Mouse (Mus musculus) left cerebral cortex, adult 2 months (tissue): Measurements from ENCODE around the gene Map2k7. TPM values are rescaled to one million over a fixed set of nuclear protein-coding genes. Genes with fewer than 3 reads are reported as not detected.

Source experiments
- DNase-seq, 2 experiments: peaks; one replicate each; pipeline ENCODE4 v3.0.0; 2021 to 2022; ENCODE audit warnings: low spot score in 2 of 2, mixed read lengths in 1 of 2; ENCODE audit errors: extremely low spot score in 1 of 2
- H3K27ac ChIP-seq: fragments of 200-600 bp; 2 replicates; pipeline ENCODE4 v1.8.1; 2022
- H3K4me3 ChIP-seq: fragments of 200-600 bp; 2 replicates; pipeline ENCODE4 v1.8.1; 2022
- CTCF ChIP-seq: fragments of 200-600 bp; IDR thresholded peaks from 2 replicates; pipeline ENCODE4 v1.8.1; 2022; ENCODE audit warnings: antibody characterized with exemption, mild to moderate bottlenecking, moderate library complexity
- intact Hi-C: fragments of 180-260 bp; cut with DNase I; formaldehyde crosslinking; loops from one replicate; pipeline ENCODE4 v1.15.1; 2025
- total RNA-seq, 2 experiments: library from RNA; stranded (reverse); gene quantifications; 2 replicates each; pipeline ENCODE4 v1.2.3; 2021

The Map2k7 gene
- total RNA-seq, 2 experiments from 2014 or later: 98.1 to 99.1 TPM

DNA sequence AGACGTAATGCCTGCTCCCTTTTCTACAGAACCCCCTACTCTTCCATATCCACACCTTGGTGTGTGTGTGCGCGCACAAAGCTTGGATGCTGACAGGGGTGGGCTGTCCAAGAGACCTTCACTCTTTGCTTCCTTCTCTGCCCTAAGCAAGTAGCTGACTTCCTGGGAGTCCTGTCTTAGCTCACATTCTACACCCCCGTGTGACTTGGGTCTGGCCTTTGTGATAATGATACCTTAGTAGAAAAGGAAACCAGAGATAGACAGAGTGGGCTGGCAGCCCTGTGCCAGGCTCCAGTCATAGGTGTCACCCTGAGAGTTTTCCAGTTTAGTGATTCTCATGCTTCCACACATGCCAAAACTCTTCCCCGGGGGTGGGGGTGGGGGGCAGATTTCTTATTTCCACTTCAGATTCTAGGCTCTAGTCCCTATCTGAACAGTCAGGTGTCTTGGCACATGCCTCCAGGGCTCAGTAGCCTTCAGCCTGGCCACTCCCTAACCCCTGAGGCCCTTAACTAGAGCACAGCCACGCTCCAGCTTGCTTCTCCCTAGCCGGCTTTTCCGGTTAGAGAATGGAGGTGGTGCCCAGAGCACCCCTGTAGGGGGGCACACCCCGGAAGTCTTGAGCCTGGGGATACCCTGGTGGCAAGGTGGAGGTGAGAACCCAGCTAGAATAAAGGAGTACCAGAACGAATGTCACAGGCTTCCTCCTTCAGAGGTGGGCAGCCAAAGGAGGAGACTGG, 7.8 kb upstream of the Map2k7 start:
- Histone ChIP-seq H3K4me3 (no peak overlapping the region), H3K27ac (no peak overlapping the region)
- DNase-seq: no peak
- intact Hi-C loops: no loop called here
- no peak for TF ChIP-seq CTCF

DNA sequence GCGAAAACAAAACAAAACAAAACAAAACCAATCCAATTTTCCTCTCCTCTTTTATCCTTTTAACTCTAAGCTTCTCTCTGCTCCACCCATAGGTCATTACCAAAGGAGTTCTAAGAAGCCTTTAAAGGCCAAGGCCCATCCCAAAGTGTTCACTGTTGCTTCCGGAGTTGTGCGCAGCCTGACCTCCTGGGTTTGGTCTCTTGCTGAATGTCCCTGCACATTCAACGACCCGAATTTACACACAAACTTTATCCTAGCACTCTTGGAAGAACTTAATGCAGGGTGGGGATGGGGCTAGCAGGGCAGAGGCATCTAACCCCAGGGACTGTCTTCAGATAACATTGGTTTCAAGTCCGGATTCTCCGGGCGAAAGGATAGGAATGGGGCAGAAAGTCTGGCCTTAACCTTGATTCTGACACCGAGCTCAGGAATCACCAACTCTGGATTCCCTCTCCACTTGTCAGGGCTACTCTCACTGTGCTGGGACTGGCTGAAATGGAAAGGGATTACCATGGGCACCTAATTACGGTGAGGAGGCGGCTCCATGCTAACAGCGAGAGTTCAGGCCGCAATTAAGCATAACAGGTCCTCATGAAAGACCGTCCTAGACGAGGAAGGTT, 616 bp upstream of the Map2k7 start:
- no peak for DNase-seq
- Histone ChIP-seq H3K27ac (peak overlapping the region; percentile 94), H3K4me3 (peak overlapping the region; percentile 96)
- intact Hi-C loops: loop anchor here (2.0 kb wide), 1 partner anchor 15 kb away; the partner anchor contains the start of gene Snapc2
- TF ChIP-seq CTCF: no peak

GRCm38 (mm10) chr8:4239193-4239890, 802 bp downstream of the Map2k7 start:
- intact Hi-C loops: loop anchor here (2.0 kb wide), 1 partner anchor 13 kb away; the partner anchor contains the start of gene Snapc2
- H3K4me3 ChIP-seq: peak overlapping the region; percentile 96
- H3K27ac ChIP-seq: peak overlapping the region; percentile 94
- no peak for DNase-seq
- no peak for TF ChIP-seq CTCF

- H3K4me3 ChIP-seq: no peak overlapping the region
- DNase-seq: no peak
- no peak overlapping the region for H3K27ac ChIP-seq
- intact Hi-C loops: no loop called here
- TF ChIP-seq CTCF: no peak
Observed at GRCm38 (mm10) chr8:4245061-4245460, 6.5 kb downstream of the Map2k7 start.

DNA sequence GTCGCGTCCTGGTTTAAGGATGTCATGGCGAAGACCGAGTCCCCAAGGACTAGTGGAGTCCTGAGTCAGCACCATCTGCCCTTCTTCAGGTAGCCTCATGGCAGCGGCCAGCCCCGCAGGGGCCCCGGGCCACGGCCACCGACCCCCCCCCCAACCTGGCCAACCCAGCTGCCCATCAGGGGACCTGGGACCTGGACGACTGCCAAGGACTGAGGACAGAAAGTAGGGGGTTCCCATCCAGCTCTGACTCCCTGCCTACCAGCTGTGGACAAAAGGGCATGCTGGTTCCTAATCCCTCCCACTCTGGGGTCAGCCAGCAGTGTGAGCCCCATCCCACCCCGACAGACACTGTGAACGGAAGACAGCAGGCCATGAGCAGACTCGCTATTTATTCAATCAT, 7.2 kb downstream of the Map2k7 start:
- no peak overlapping the region for H3K27ac ChIP-seq
- H3K4me3 ChIP-seq: no peak overlapping the region
- DNase-seq: no peak
- intact Hi-C loops: no loop called here
- TF ChIP-seq CTCF: no peak

DNA sequence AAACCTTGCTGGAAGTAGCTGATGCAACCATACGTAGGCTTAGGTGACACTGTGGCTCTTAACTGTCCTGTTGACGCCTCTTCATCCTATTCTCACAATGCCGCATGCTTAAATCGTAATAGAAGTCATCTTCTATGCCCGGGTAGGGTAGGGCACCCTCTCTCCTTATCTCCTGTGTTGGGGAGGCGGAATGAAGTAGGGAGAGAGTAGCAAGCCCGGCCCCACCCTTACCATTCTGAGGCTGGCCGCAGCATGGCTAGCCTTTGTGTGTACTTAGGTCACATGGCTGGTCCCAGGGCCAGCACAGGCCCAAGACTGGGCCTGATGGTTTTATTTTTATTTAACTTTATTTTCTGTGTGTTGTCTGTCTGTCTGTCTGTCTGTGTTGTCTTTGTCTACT, 8.7 kb downstream of the Map2k7 start:
- Histone ChIP-seq H3K4me3 (no peak overlapping the region), H3K27ac (no peak overlapping the region)
- no peak for TF ChIP-seq CTCF
- no peak for DNase-seq
- intact Hi-C loops: no loop called here

DNA sequence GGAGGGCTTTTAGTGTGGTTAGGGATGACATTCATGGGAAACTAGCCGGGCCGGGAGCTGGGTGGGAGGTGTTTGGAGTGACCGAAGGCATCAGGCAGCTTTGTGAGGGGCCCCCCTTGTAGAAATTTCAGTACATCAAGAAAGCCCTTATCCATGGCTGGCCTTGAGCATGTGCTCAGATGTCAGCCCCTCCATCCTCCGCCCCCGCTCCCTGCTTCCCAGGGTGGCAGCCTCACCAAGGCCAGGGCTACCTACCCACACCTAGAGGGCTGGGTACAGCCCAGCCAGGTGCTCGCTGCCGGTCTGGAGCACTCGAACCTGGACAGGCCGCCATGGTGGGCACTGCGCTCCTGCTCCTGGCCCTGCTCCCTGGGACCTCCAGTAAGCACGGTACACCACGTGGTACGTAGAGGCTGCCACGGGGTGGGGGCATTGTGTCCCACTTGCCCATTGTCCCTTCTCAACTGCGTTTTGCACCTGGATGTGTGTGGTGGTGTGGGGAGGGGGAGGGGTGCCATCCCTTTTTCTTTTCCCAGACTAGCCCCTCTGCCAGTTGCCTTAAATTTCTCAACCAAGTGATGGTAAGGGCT, 9.5 kb downstream of the Map2k7 start, which contains the start of gene Tgfbr3l:
TSS of gene Tgfbr3l (plus strand) at position 264 of the 590 bp plus-strand sequence.
- no peak for TF ChIP-seq CTCF
- H3K27ac ChIP-seq: peak within 1 kb of the TSS; percentile 33; the same call in 1 of the 2 replicates
- H3K4me3 ChIP-seq: no peak within 1 kb of the TSS
- intact Hi-C loops: loop anchor here (2.0 kb wide), 1 partner anchor 33 kb away; no protein-coding TSS in a partner anchor
- no peak for DNase-seq

DNA sequence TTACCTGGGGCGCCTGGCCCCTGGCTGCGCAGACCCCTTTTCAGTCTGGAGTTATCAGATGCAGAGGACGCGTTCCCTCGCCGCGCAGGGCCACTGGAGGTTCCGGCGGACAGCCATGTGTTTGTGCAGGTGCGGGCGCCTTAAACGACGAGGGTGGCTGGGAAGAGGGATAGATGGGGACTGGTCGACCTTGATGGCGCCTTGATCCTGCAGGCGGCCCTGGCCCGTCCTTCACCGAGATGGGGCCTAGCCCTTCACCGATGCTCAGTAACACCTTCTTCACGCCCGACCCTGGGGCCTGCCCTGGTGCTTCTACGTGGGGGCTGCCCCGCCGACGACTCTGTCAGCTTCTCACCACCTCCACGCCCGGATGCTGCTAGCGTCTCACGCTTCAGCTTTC, 10.7 kb downstream of the Map2k7 start:
- TF ChIP-seq CTCF: no peak
- intact Hi-C loops: loop anchor here (2.0 kb wide), 1 partner anchor 34 kb away; no protein-coding TSS in a partner anchor
- no peak overlapping the region for H3K4me3 ChIP-seq
- DNase-seq: no peak
- H3K27ac ChIP-seq: peak overlapping the region; percentile 33; the same call in 1 of the 2 replicates

DNA sequence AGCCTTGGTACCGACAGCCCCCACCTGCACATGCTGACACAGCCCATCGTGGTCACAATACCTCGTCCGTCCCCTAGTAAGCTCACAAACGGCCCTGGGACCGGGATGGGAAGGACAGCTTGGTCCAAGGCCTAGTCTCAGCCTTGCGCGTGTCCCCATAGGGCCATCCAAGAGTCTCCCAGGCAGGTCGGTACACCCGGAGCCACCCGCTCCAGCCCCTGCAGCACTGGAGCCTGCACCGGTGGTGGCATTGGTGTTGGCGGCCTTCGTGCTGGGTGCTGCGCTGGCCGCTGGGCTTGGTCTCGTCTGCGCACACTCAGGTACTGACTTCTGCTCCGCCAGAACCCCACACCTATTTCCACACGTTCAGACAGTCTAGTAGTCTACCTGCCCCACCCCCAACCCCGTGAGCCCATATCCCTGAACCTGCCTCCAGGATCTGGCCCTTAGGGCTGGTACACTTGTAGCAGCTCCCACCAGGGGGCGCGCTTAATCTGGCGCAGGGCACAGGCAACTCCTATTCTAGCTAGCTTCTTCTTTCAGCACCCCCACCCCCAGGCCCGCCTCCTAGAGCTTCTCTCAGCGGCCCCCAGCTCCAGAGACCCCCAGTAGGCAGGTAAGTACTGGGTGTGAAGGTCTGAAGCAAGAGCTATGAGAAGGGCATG, 11.9 kb downstream of the Map2k7 start:
- no peak overlapping the region for H3K4me3 ChIP-seq
- intact Hi-C loops: no loop called here
- peak; percentile 86 to 88 for DNase-seq
- peak; percentile 93 for TF ChIP-seq CTCF
- H3K27ac ChIP-seq: no peak overlapping the region

- peak overlapping the region; percentile 95 for H3K27ac ChIP-seq
- no peak for TF ChIP-seq CTCF
Observed at GRCm38 (mm10) chr8:4252116-4252760, 13.7 kb downstream of the Map2k7 start.

More at GRCm38 (mm10) chr8:4252116-4252760, 13.7 kb downstream of the Map2k7 start:
- H3K4me3 ChIP-seq: peak overlapping the region; percentile 94
- DNase-seq: no peak
- intact Hi-C loops: loop anchor here (2.0 kb wide), 1 partner anchor 13 kb away; the partner anchor contains the start of genes Gm49320 and Map2k7
